Mouse (Mus musculus): Measurements from ENCODE around the gene A4gnt. TPM values are rescaled to one million over a fixed set of nuclear protein-coding genes. Genes with fewer than 3 reads are reported as not detected.

Gene A4gnt
- polyA plus RNA-seq, 1 experiment from 2014 or later, result not detected

GRCm38 (mm10) chr9:99630071-99630470 is 17.8 kb downstream of the A4gnt start:
- Histone ChIP-seq H3K4me2 (ENCODE audit: low read depth, low read length) (peak overlapping the region; percentile 62), H3K36me3 (ENCODE audit: control insufficient read depth, insufficient read depth, low read length) (peaks cover 4% of the 10 kb centered on the region), H3K9ac (ENCODE audit: low read length) (peak overlapping the region; percentile 82), H3K9me3 (ENCODE audit: control insufficient read depth, low read length) (no peaks in the 10 kb centered on the region), H3K27me3 (ENCODE audit: control insufficient read depth, insufficient read depth, low read depth, low read length) (no peaks in the 10 kb centered on the region), H3K4me1 (replicated peaks; ENCODE audit: control insufficient read depth, insufficient read depth, low read length) (peaks cover 20% of the 10 kb centered on the region), H3K27ac (ENCODE audit: low read length) (peak overlapping the region; percentile 96), H3K4me3 (ENCODE audit: low read length) (peak overlapping the region; percentile 60)
- WGBS, result 1% methylated on average over 11 of the region's 11 CpGs
- ATAC-seq (ENCODE audit: low read depth), result peak; percentile 46

DNA sequence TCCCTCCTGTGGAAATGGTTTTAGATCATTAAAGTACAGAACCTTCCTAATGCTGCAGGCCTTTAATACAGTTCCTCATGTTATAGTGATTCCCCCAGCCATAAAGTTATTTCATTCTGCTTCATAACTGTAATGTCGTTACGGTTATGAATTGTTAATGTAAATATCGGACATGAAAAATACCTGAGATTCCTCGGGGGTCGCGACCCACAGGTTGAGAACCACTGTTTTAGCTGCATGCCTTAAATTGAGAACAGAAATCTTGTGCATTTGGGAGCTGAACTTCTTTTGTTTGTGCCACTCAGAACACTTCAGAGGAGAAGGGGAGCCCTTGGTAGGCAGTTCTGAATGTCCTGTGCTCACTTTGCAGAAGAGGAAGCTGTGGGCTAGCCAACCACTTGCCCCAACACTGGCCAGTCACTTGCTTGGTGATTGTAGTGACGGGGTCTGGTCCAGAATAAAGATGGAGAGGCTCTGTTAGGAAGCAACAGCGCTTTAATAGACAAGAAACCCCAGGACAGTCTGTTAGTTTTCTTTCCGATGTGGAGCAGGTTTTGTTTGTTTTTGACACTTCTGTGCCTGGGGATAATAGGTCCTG is 18.3 kb downstream of the A4gnt start:
- 25% methylated on average over 9 of the region's 9 CpGs for WGBS
- no peaks in the 10 kb centered on the region for H3K9me3 ChIP-seq (ENCODE audit: control insufficient read depth, low read length)
- peak overlapping the region; percentile 60 for H3K4me3 ChIP-seq (ENCODE audit: low read length)
- H3K9ac ChIP-seq (ENCODE audit: low read length), result peak overlapping the region; percentile 82
- peaks cover 20% of the 10 kb centered on the region for H3K4me1 ChIP-seq (replicated peaks; ENCODE audit: control insufficient read depth, insufficient read depth, low read length)
- H3K4me2 ChIP-seq (ENCODE audit: low read depth, low read length), result peak overlapping the region; percentile 62
- no peaks in the 10 kb centered on the region for H3K27me3 ChIP-seq (ENCODE audit: control insufficient read depth, insufficient read depth, low read depth, low read length)
- no peak for ATAC-seq (ENCODE audit: low read depth)
- peaks cover 4% of the 10 kb centered on the region for H3K36me3 ChIP-seq (ENCODE audit: control insufficient read depth, insufficient read depth, low read length)
- H3K27ac ChIP-seq (ENCODE audit: low read length), result peak overlapping the region; percentile 96

DNA sequence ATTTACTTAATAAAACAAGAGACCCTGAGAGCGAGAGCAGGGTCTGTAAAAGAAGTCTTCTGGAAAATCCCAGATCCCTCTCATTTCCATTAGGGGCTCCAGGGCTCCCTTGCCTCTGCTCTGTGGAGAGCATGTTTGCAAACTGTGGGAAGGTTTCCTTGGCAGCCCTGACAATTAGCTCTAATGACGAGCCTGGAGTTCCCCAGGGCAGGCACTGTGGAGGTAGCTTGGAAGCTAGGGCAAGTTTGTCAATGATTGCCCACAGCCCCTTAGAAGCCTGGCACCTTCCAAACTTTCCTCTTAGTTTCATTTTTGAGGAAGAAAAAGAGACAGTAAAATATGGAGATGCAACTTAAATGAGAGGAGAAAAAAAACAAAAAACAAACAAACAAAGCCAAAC is 19.5 kb downstream of the A4gnt start:
- 45% methylated on average over 2 of the region's 2 CpGs for WGBS
- ATAC-seq (ENCODE audit: low read depth), result no peak
- peak overlapping the region; percentile 38 for H3K4me2 ChIP-seq (ENCODE audit: low read depth, low read length)

DNA sequence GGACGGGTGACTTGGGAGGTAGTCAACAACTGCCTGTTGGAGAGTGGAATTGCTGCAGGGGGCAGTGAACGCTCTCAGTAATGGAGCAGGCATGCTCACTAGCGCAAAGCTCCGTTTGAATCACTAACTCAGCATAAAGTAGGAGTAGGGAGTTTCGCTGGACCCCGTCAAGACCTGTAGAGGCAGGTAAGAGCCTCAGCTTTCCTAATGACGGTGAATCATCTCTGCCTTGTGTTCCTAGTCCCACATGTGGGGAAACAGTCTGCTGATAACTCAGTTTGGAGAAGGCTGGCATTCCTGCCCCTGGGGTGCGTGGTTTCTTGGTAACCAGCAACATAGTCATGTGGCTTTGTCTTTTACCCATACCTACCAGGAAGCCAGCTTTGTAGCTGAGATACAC is 20.0 kb downstream of the A4gnt start:
- no peaks in the 10 kb centered on the region for H3K9me3 ChIP-seq (ENCODE audit: control insufficient read depth, low read length)
- peaks cover 9% of the 10 kb centered on the region for H3K36me3 ChIP-seq (ENCODE audit: control insufficient read depth, insufficient read depth, low read length)
- peak overlapping the region; percentile 38 for H3K4me2 ChIP-seq (ENCODE audit: low read depth, low read length)
- H3K4me3 ChIP-seq (ENCODE audit: low read length), result peak overlapping the region; percentile 16
- no peak for ATAC-seq (ENCODE audit: low read depth)
- WGBS, result 41% methylated on average over 8 of the region's 8 CpGs
- H3K27ac ChIP-seq (ENCODE audit: low read length), result 0 out of 2 replicates have a peak overlapping the region, but pooled peaks have one; percentile 38
- H3K4me1 ChIP-seq (replicated peaks; ENCODE audit: control insufficient read depth, insufficient read depth, low read length), result peaks cover 20% of the 10 kb centered on the region
- no peaks in the 10 kb centered on the region for H3K27me3 ChIP-seq (ENCODE audit: control insufficient read depth, insufficient read depth, low read depth, low read length)
- H3K9ac ChIP-seq (ENCODE audit: low read length), result peak overlapping the region; percentile 52; the same call in 1 of the 2 replicates

More for the DNA sequence above, 19.5 kb downstream of the A4gnt start:
- peaks cover 6% of the 10 kb centered on the region for H3K36me3 ChIP-seq (ENCODE audit: control insufficient read depth, insufficient read depth, low read length)
- peak overlapping the region; percentile 52 for H3K9ac ChIP-seq (ENCODE audit: low read length)
- no peaks in the 10 kb centered on the region for H3K9me3 ChIP-seq (ENCODE audit: control insufficient read depth, low read length)
- H3K27ac ChIP-seq (ENCODE audit: low read length), result peak overlapping the region; percentile 38; the same call in 1 of the 2 replicates
- peak overlapping the region; percentile 16 for H3K4me3 ChIP-seq (ENCODE audit: low read length)
- peaks cover 20% of the 10 kb centered on the region for H3K4me1 ChIP-seq (replicated peaks; ENCODE audit: control insufficient read depth, insufficient read depth, low read length)
- no peaks in the 10 kb centered on the region for H3K27me3 ChIP-seq (ENCODE audit: control insufficient read depth, insufficient read depth, low read depth, low read length)

DNA sequence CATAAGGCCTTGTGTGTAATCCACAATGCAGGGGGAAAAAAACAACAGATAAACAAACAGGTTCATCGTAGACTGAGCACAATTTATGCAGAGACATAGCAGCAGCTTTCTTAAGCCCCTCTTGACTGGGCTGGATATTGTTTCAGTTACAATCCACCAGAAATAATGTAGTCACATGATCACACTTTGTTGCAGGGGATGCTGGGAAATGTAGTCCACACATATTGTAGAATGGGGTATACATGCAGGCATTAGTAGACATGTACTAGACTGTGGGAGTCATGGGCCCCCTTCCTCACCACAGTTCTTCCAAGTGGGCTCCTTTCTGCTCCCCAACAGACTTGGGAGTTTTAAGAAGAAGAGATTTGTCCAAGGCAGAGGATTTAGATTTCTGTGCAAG is 24.5 kb downstream of the A4gnt start:
- H3K4me1 ChIP-seq (replicated peaks; ENCODE audit: control insufficient read depth, insufficient read depth, low read length), result peaks cover 7% of the 10 kb centered on the region
- peaks cover 32% of the 10 kb centered on the region for H3K36me3 ChIP-seq (ENCODE audit: control insufficient read depth, insufficient read depth, low read length)
- no peak overlapping the region for H3K9ac ChIP-seq (ENCODE audit: low read length)
- no peak for ATAC-seq (ENCODE audit: low read depth)
- no peak overlapping the region for H3K4me3 ChIP-seq (ENCODE audit: low read length)
- WGBS, result 89% methylated on average over 1 of the region's 1 CpGs
- H3K27me3 ChIP-seq (ENCODE audit: control insufficient read depth, insufficient read depth, low read depth, low read length), result no peaks in the 10 kb centered on the region
- H3K4me2 ChIP-seq (ENCODE audit: low read depth, low read length), result no peak overlapping the region
- H3K9me3 ChIP-seq (ENCODE audit: control insufficient read depth, low read length), result no peaks in the 10 kb centered on the region
- H3K27ac ChIP-seq (ENCODE audit: low read length), result no peak overlapping the region

- WGBS, result 93% methylated on average over 17 of the region's 17 CpGs
- no peak for ATAC-seq (ENCODE audit: low read depth)
- peaks cover 34% of the 10 kb centered on the region for H3K36me3 ChIP-seq (ENCODE audit: control insufficient read depth, insufficient read depth, low read length)
These were observed 24.9 kb downstream of the A4gnt start for GRCm38 (mm10) chr9:99637227-99637626.

GRCm38 (mm10) chr9:99637736-99638135 is 25.4 kb downstream of the A4gnt start:
- no peaks in the 10 kb centered on the region for H3K9me3 ChIP-seq (ENCODE audit: control insufficient read depth, low read length)
- no peak for ATAC-seq (ENCODE audit: low read depth)
- no peak overlapping the region for H3K4me2 ChIP-seq (ENCODE audit: low read depth, low read length)
- H3K36me3 ChIP-seq (ENCODE audit: control insufficient read depth, insufficient read depth, low read length), result peaks cover 36% of the 10 kb centered on the region
- WGBS, result 96% methylated on average over 13 of the region's 13 CpGs
- no peak overlapping the region for H3K4me3 ChIP-seq (ENCODE audit: low read length)
- H3K4me1 ChIP-seq (replicated peaks; ENCODE audit: control insufficient read depth, insufficient read depth, low read length), result no peaks in the 10 kb centered on the region
- H3K9ac ChIP-seq (ENCODE audit: low read length), result no peak overlapping the region
- no peaks in the 10 kb centered on the region for H3K27me3 ChIP-seq (ENCODE audit: control insufficient read depth, insufficient read depth, low read depth, low read length)
- no peak overlapping the region for H3K27ac ChIP-seq (ENCODE audit: low read length)

More at GRCm38 (mm10) chr9:99637227-99637626, 24.9 kb downstream of the A4gnt start:
- Histone ChIP-seq H3K27ac (ENCODE audit: low read length) (no peak overlapping the region), H3K9ac (ENCODE audit: low read length) (no peak overlapping the region), H3K4me1 (replicated peaks; ENCODE audit: control insufficient read depth, insufficient read depth, low read length) (peaks cover 2% of the 10 kb centered on the region; the same call in 1 of the 2 replicates), H3K4me3 (ENCODE audit: low read length) (no peak overlapping the region), H3K9me3 (ENCODE audit: control insufficient read depth, low read length) (no peaks in the 10 kb centered on the region), H3K4me2 (ENCODE audit: low read depth, low read length) (no peak overlapping the region), H3K27me3 (ENCODE audit: control insufficient read depth, insufficient read depth, low read depth, low read length) (no peaks in the 10 kb centered on the region)

- Histone ChIP-seq H3K27ac (ENCODE audit: low read length) (no peak overlapping the region), H3K9ac (ENCODE audit: low read length) (no peak overlapping the region), H3K36me3 (ENCODE audit: control insufficient read depth, insufficient read depth, low read length) (peaks cover 35% of the 10 kb centered on the region), H3K4me1 (replicated peaks; ENCODE audit: control insufficient read depth, insufficient read depth, low read length) (no peaks in the 10 kb centered on the region), H3K4me2 (ENCODE audit: low read depth, low read length) (no peak overlapping the region), H3K27me3 (ENCODE audit: control insufficient read depth, insufficient read depth, low read depth, low read length) (no peaks in the 10 kb centered on the region), H3K9me3 (ENCODE audit: control insufficient read depth, low read length) (no peaks in the 10 kb centered on the region), H3K4me3 (ENCODE audit: low read length) (no peak overlapping the region)
- ATAC-seq (ENCODE audit: low read depth), result no peak
- 75% methylated on average over 5 of the region's 5 CpGs for WGBS
These were observed 27.7 kb downstream of the A4gnt start for GRCm38 (mm10) chr9:99639957-99640356.

DNA sequence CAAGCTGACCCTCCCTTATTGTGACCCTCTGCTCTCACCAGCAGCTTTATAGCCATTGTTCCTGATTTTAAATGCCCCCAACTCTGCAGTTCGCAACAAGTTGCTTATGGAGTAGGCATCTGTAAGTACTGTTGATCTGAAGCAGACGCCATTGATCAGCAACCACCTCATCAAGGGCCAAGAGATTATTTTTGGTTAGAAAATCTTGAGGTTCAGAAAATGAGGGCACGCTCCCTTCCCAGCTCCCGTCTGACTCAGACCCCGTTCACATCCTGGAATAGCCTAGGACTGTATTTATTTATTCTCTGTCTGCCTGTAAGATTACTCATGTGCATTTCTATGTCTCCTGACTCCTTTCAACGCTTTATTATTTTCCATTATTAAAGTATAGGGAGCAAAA is 33.1 kb downstream of the A4gnt start:
- Histone ChIP-seq H3K9ac (ENCODE audit: low read length) (no peak overlapping the region), H3K27ac (ENCODE audit: low read length) (no peak overlapping the region), H3K4me1 (replicated peaks; ENCODE audit: control insufficient read depth, insufficient read depth, low read length) (no peaks in the 10 kb centered on the region), H3K4me3 (ENCODE audit: low read length) (no peak overlapping the region), H3K27me3 (ENCODE audit: control insufficient read depth, insufficient read depth, low read depth, low read length) (no peaks in the 10 kb centered on the region), H3K4me2 (ENCODE audit: low read depth, low read length) (no peak overlapping the region), H3K9me3 (ENCODE audit: control insufficient read depth, low read length) (no peaks in the 10 kb centered on the region), H3K36me3 (ENCODE audit: control insufficient read depth, insufficient read depth, low read length) (peaks cover 30% of the 10 kb centered on the region)
- ATAC-seq (ENCODE audit: low read depth), result peak; percentile 31; the same call in 1 of the 2 replicates
- 54% methylated on average over 6 of the region's 6 CpGs for WGBS
